Mouse (Mus musculus): ENCODE measurements at regions not wholly inside any gene's neighbourhood (a gene's known extent, or its start where the extent isn't known, plus 50 kb on each side); places are given as distances from the start of the nearest gene placed in this dataset.

- Histone ChIP-seq H3K4me2 (no peak overlapping the region), H3K27ac (ENCODE audit: low read depth, low read length) (no peak overlapping the region), H3K36me3 (ENCODE audit: control insufficient read depth, insufficient read depth, low read length) (no peaks in the 10 kb centered on the region), H3K9ac (ENCODE audit: low read depth, low read length) (no peak overlapping the region), H3K27me3 (ENCODE audit: control insufficient read depth, insufficient read depth, low read length) (no peaks in the 10 kb centered on the region), H3K4me3 (ENCODE audit: low read depth, low read length) (no peak overlapping the region), H3K4me1 (ENCODE audit: control insufficient read depth, insufficient read depth, low read length) (no peaks in the 10 kb centered on the region), H3K9me3 (replicated peaks; ENCODE audit: control insufficient read depth, low read length) (no peaks in the 10 kb centered on the region)
- no peak for ATAC-seq (replicated peaks; ENCODE audit: insufficient number of reproducible peaks, low FRiP score, low TSS enrichment)
- WGBS (ENCODE audit: insufficient replicate concordance) = 87% methylated on average over 7 of the region's 7 CpGs
Measured at GRCm38 (mm10) chr9:120697749-120698148, 126.5 kb downstream of the Rpl14 start.

GRCm38 (mm10) chr9:120699781-120700180 is 128.5 kb downstream of the Rpl14 start:
- H3K9ac ChIP-seq (ENCODE audit: low read depth, low read length) = no peak overlapping the region

GRCm38 (mm10) chr9:120702836-120703235 is 131.6 kb downstream of the Rpl14 start:
- no peak overlapping the region for H3K27ac ChIP-seq (ENCODE audit: low read depth, low read length)
- no peak for ATAC-seq (replicated peaks; ENCODE audit: insufficient number of reproducible peaks, low FRiP score, low TSS enrichment)
- no peak overlapping the region for H3K4me3 ChIP-seq (ENCODE audit: low read depth, low read length)
- H3K36me3 ChIP-seq (ENCODE audit: control insufficient read depth, insufficient read depth, low read length) = no peaks in the 10 kb centered on the region
- no peak overlapping the region for H3K9ac ChIP-seq (ENCODE audit: low read depth, low read length)
- H3K4me2 ChIP-seq = no peak overlapping the region
- WGBS (ENCODE audit: insufficient replicate concordance) = 73% methylated on average over 7 of the region's 7 CpGs
- no peaks in the 10 kb centered on the region for H3K4me1 ChIP-seq (ENCODE audit: control insufficient read depth, insufficient read depth, low read length)
- no peaks in the 10 kb centered on the region for H3K9me3 ChIP-seq (replicated peaks; ENCODE audit: control insufficient read depth, low read length)
- no peaks in the 10 kb centered on the region for H3K27me3 ChIP-seq (ENCODE audit: control insufficient read depth, insufficient read depth, low read length)

More at GRCm38 (mm10) chr9:120699781-120700180, 128.5 kb downstream of the Rpl14 start:
- no peak for ATAC-seq (replicated peaks; ENCODE audit: insufficient number of reproducible peaks, low FRiP score, low TSS enrichment)
- H3K27ac ChIP-seq (ENCODE audit: low read depth, low read length) = no peak overlapping the region
- no peaks in the 10 kb centered on the region for H3K9me3 ChIP-seq (replicated peaks; ENCODE audit: control insufficient read depth, low read length)
- H3K4me2 ChIP-seq = no peak overlapping the region
- H3K4me3 ChIP-seq (ENCODE audit: low read depth, low read length) = no peak overlapping the region
- 72% methylated on average over 5 of the region's 5 CpGs for WGBS (ENCODE audit: insufficient replicate concordance)
- no peaks in the 10 kb centered on the region for H3K4me1 ChIP-seq (ENCODE audit: control insufficient read depth, insufficient read depth, low read length)
- H3K36me3 ChIP-seq (ENCODE audit: control insufficient read depth, insufficient read depth, low read length) = no peaks in the 10 kb centered on the region
- H3K27me3 ChIP-seq (ENCODE audit: control insufficient read depth, insufficient read depth, low read length) = no peaks in the 10 kb centered on the region

- WGBS (ENCODE audit: insufficient replicate concordance) = 70% methylated on average over 10 of the region's 10 CpGs
- H3K27ac ChIP-seq (ENCODE audit: low read depth, low read length) = no peak overlapping the region
- ATAC-seq (replicated peaks; ENCODE audit: insufficient number of reproducible peaks, low FRiP score, low TSS enrichment) = no peak
Measured at GRCm38 (mm10) chr9:120703291-120703930, 132.2 kb downstream of the Rpl14 start.

GRCm38 (mm10) chr9:120706562-120707198 is 135.4 kb downstream of the Rpl14 start:
- Histone ChIP-seq H3K9me3 (replicated peaks; ENCODE audit: control insufficient read depth, low read length) (no peaks in the 10 kb centered on the region), H3K36me3 (ENCODE audit: control insufficient read depth, insufficient read depth, low read length) (no peaks in the 10 kb centered on the region), H3K27me3 (ENCODE audit: control insufficient read depth, insufficient read depth, low read length) (no peaks in the 10 kb centered on the region), H3K4me2 (no peak overlapping the region), H3K4me1 (ENCODE audit: control insufficient read depth, insufficient read depth, low read length) (no peaks in the 10 kb centered on the region), H3K9ac (ENCODE audit: low read depth, low read length) (no peak overlapping the region), H3K4me3 (ENCODE audit: low read depth, low read length) (no peak overlapping the region), H3K27ac (ENCODE audit: low read depth, low read length) (no peak overlapping the region)
- WGBS (ENCODE audit: insufficient replicate concordance) = 68% methylated on average over 9 of the region's 9 CpGs
- no peak for ATAC-seq (replicated peaks; ENCODE audit: insufficient number of reproducible peaks, low FRiP score, low TSS enrichment)

More at GRCm38 (mm10) chr9:120703291-120703930, 132.2 kb downstream of the Rpl14 start:
- Histone ChIP-seq H3K9me3 (replicated peaks; ENCODE audit: control insufficient read depth, low read length) (no peaks in the 10 kb centered on the region), H3K4me3 (ENCODE audit: low read depth, low read length) (no peak overlapping the region), H3K36me3 (ENCODE audit: control insufficient read depth, insufficient read depth, low read length) (no peaks in the 10 kb centered on the region), H3K9ac (ENCODE audit: low read depth, low read length) (no peak overlapping the region), H3K4me2 (no peak overlapping the region), H3K4me1 (ENCODE audit: control insufficient read depth, insufficient read depth, low read length) (no peaks in the 10 kb centered on the region), H3K27me3 (ENCODE audit: control insufficient read depth, insufficient read depth, low read length) (no peaks in the 10 kb centered on the region)

- no peaks in the 10 kb centered on the region for H3K36me3 ChIP-seq (ENCODE audit: control insufficient read depth, insufficient read depth, low read length)
- no peaks in the 10 kb centered on the region for H3K4me1 ChIP-seq (ENCODE audit: control insufficient read depth, insufficient read depth, low read length)
- no peak overlapping the region for H3K27ac ChIP-seq (ENCODE audit: low read depth, low read length)
- ATAC-seq (replicated peaks; ENCODE audit: insufficient number of reproducible peaks, low FRiP score, low TSS enrichment) = no peak
- H3K4me3 ChIP-seq (ENCODE audit: low read depth, low read length) = no peak overlapping the region
- H3K27me3 ChIP-seq (ENCODE audit: control insufficient read depth, insufficient read depth, low read length) = no peaks in the 10 kb centered on the region
- H3K4me2 ChIP-seq = peak overlapping the region; percentile 37
- peak overlapping the region; percentile 6 for H3K9ac ChIP-seq (ENCODE audit: low read depth, low read length)
- H3K9me3 ChIP-seq (replicated peaks; ENCODE audit: control insufficient read depth, low read length) = no peaks in the 10 kb centered on the region
- 11% methylated on average over 11 of the region's 11 CpGs for WGBS (ENCODE audit: insufficient replicate concordance)
Measured at GRCm38 (mm10) chr9:120708507-120708906, 137.3 kb downstream of the Rpl14 start.

GRCm38 (mm10) chr9:120709146-120709655 is 138.0 kb downstream of the Rpl14 start:
- Histone ChIP-seq H3K27ac (ENCODE audit: low read depth, low read length) (no peak overlapping the region), H3K36me3 (ENCODE audit: control insufficient read depth, insufficient read depth, low read length) (no peaks in the 10 kb centered on the region), H3K9ac (ENCODE audit: low read depth, low read length) (peak overlapping the region; percentile 6), H3K4me1 (ENCODE audit: control insufficient read depth, insufficient read depth, low read length) (no peaks in the 10 kb centered on the region), H3K27me3 (ENCODE audit: control insufficient read depth, insufficient read depth, low read length) (no peaks in the 10 kb centered on the region), H3K4me2 (peak overlapping the region; percentile 37), H3K9me3 (replicated peaks; ENCODE audit: control insufficient read depth, low read length) (no peaks in the 10 kb centered on the region), H3K4me3 (ENCODE audit: low read depth, low read length) (no peak overlapping the region)
- WGBS (ENCODE audit: insufficient replicate concordance) = 48% methylated on average over 10 of the region's 10 CpGs
- no peak for ATAC-seq (replicated peaks; ENCODE audit: insufficient number of reproducible peaks, low FRiP score, low TSS enrichment)

- H3K9me3 ChIP-seq (replicated peaks; ENCODE audit: control insufficient read depth, low read length) = no peaks in the 10 kb centered on the region
- H3K36me3 ChIP-seq (ENCODE audit: control insufficient read depth, insufficient read depth, low read length) = no peaks in the 10 kb centered on the region
- H3K4me3 ChIP-seq (ENCODE audit: low read depth, low read length) = no peak overlapping the region
- no peak overlapping the region for H3K4me2 ChIP-seq
- no peak overlapping the region for H3K9ac ChIP-seq (ENCODE audit: low read depth, low read length)
- no peak for ATAC-seq (replicated peaks; ENCODE audit: insufficient number of reproducible peaks, low FRiP score, low TSS enrichment)
- no peaks in the 10 kb centered on the region for H3K27me3 ChIP-seq (ENCODE audit: control insufficient read depth, insufficient read depth, low read length)
- WGBS (ENCODE audit: insufficient replicate concordance) = 91% methylated on average over 2 of the region's 2 CpGs
- no peak overlapping the region for H3K27ac ChIP-seq (ENCODE audit: low read depth, low read length)
- no peaks in the 10 kb centered on the region for H3K4me1 ChIP-seq (ENCODE audit: control insufficient read depth, insufficient read depth, low read length)
Measured at GRCm38 (mm10) chr9:120712987-120713386, 141.7 kb downstream of the Rpl14 start.
